Mouse (Mus musculus) C2C12 (cell line): ENCODE results near the gene Cldn8. TPM values are rescaled to one million over a fixed set of nuclear protein-coding genes. Genes with fewer than 3 reads are reported as not detected.

Experiments
- H3K27me3 ChIP-seq: one replicate; pipeline ENCODE4 v1.6.1; 2011; ENCODE audit not compliant: control insufficient read depth, insufficient read depth, insufficient read length
- H3K36me3 ChIP-seq: one replicate; pipeline ENCODE4 v1.6.1; 2011; ENCODE audit not compliant: control insufficient read depth, insufficient read depth
- H3K4me3 ChIP-seq: one replicate; pipeline ENCODE4 v1.5.1; 2011; ENCODE audit warnings: mild to moderate bottlenecking, control low read depth; ENCODE audit not compliant: poor library complexity, insufficient read depth, severe bottlenecking
- H3K79me2 ChIP-seq: one replicate; pipeline ENCODE4 v1.6.1; 2011; ENCODE audit not compliant: control insufficient read depth, insufficient read depth
- H3K79me3 ChIP-seq: one replicate; pipeline ENCODE4 v1.6.1; 2011; ENCODE audit warnings: low read depth, control low read depth
- H3ac ChIP-seq: one replicate; pipeline ENCODE3; 2011; ENCODE audit warnings: low read depth; ENCODE audit not compliant: control insufficient read depth, insufficient read length
- CEBPB ChIP-seq: IDR thresholded peaks from one replicate; pipeline ENCODE4 v1.6.1; 2011; ENCODE audit warnings: low read depth, mild to moderate bottlenecking, control low read depth, moderate library complexity
- CTCF ChIP-seq: IDR thresholded peaks from one replicate; pipeline ENCODE4 v1.5.1; 2011; ENCODE audit not compliant: control insufficient read depth, insufficient read depth, insufficient read length
- FOSL1 ChIP-seq: IDR thresholded peaks from one replicate; pipeline ENCODE4 v1.8.0; 2011; ENCODE audit warnings: mild to moderate bottlenecking, low read length; ENCODE audit not compliant: poor library complexity, insufficient read depth, severe bottlenecking
- MAX ChIP-seq: IDR thresholded peaks from one replicate; pipeline ENCODE4 v1.6.1; 2011; ENCODE audit warnings: mild to moderate bottlenecking, control low read depth
- MYOD1 ChIP-seq: IDR thresholded peaks from one replicate; pipeline ENCODE4 v1.6.1; 2011; ENCODE audit warnings: low read depth; ENCODE audit not compliant: control insufficient read depth, insufficient read length
- MYOG ChIP-seq: IDR thresholded peaks from one replicate; pipeline ENCODE4 v1.6.1; 2011; ENCODE audit not compliant: control insufficient read depth, insufficient read length; ENCODE audit errors: extremely low read depth
- USF1 ChIP-seq: IDR thresholded peaks from one replicate; pipeline ENCODE4 v1.6.1; 2011; ENCODE audit warnings: low read depth, mild to moderate bottlenecking, control low read depth, moderate library complexity
- polyA plus RNA-seq: library from polyadenylated mRNA; unstranded; fragments of >200 nt; fragmentation: generic; extraction: Trizol; gene quantifications from one replicate; pipeline ENCODE4 v1.2.1, GENCODE M21; 2012; ENCODE audit warnings: missing spikeins

Gene Cldn8
- polyA plus RNA-seq, 1 experiment, result not detected

DNA sequence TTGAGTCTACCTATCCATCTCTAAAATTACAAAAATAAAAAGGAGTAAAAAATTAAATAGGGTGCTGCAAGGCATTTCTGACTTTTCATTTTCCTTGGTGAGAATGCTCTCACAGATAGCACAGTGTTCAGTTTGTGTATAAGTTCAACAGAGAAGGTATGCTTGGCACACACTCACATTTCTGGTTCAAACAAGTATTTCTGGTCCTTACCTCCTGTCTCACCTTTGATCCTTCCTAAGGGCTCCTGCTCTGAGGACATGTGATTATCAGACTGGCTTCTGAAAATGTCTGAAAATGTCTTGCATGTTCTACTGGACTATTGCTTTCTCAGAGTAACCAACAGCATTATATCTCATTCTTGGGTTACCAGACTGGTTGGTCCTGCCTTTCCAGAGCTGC lies 7.2 kb upstream of the Cldn8 start:
- no peaks in the 10 kb centered on the region for H3K79me3 ChIP-seq
- no peak overlapping the region for H3K4me3 ChIP-seq
- no peak for TF ChIP-seq CTCF
- TF ChIP-seq USF1, result no peak
- TF ChIP-seq MYOG, result no peak
- no peak for TF ChIP-seq MAX
- TF ChIP-seq CEBPB, result no peak
- no peak for TF ChIP-seq FOSL1
- no peak for TF ChIP-seq MYOD1
- no peak overlapping the region for H3ac ChIP-seq
- no peaks in the 10 kb centered on the region for H3K27me3 ChIP-seq
- no peaks in the 10 kb centered on the region for H3K36me3 ChIP-seq
- H3K79me2 ChIP-seq, result no peaks in the 10 kb centered on the region

- TF ChIP-seq USF1, result no peak
- no peak for TF ChIP-seq FOSL1
- no peak for TF ChIP-seq CEBPB
- TF ChIP-seq CTCF, result no peak
- no peak for TF ChIP-seq MYOD1
- no peak for TF ChIP-seq MAX
- TF ChIP-seq MYOG, result no peak
- no peaks in the 10 kb centered on the region for H3K27me3 ChIP-seq
- no peaks in the 10 kb centered on the region for H3K79me3 ChIP-seq
- no peaks in the 10 kb centered on the region for H3K36me3 ChIP-seq
- H3K79me2 ChIP-seq, result no peaks in the 10 kb centered on the region
- no peak overlapping the region for H3ac ChIP-seq
- no peak overlapping the region for H3K4me3 ChIP-seq
These were observed 6.7 kb upstream of the Cldn8 start for GRCm38 (mm10) chr16:88569732-88570131.

GRCm38 (mm10) chr16:88569096-88569495 lies 6.1 kb upstream of the Cldn8 start:
- no peaks in the 10 kb centered on the region for H3K79me2 ChIP-seq
- no peak overlapping the region for H3ac ChIP-seq

GRCm38 (mm10) chr16:88561617-88562164 lies 1.3 kb downstream of the Cldn8 start:
- H3K79me3 ChIP-seq, result no peaks in the 10 kb centered on the region
- no peaks in the 10 kb centered on the region for H3K79me2 ChIP-seq
- H3ac ChIP-seq, result no peak overlapping the region
- TF ChIP-seq CTCF (no peak), MAX (no peak), MYOG (no peak), USF1 (no peak), MYOD1 (no peak), FOSL1 (no peak)
- no peak overlapping the region for H3K4me3 ChIP-seq
- H3K36me3 ChIP-seq, result no peaks in the 10 kb centered on the region
- no peaks in the 10 kb centered on the region for H3K27me3 ChIP-seq

More at GRCm38 (mm10) chr16:88569096-88569495, 6.1 kb upstream of the Cldn8 start:
- H3K27me3 ChIP-seq, result no peaks in the 10 kb centered on the region
- no peak for TF ChIP-seq MYOG
- TF ChIP-seq MYOD1, result no peak
- TF ChIP-seq MAX, result no peak
- H3K4me3 ChIP-seq, result no peak overlapping the region
- H3K79me3 ChIP-seq, result no peaks in the 10 kb centered on the region
- H3K36me3 ChIP-seq, result no peaks in the 10 kb centered on the region

DNA sequence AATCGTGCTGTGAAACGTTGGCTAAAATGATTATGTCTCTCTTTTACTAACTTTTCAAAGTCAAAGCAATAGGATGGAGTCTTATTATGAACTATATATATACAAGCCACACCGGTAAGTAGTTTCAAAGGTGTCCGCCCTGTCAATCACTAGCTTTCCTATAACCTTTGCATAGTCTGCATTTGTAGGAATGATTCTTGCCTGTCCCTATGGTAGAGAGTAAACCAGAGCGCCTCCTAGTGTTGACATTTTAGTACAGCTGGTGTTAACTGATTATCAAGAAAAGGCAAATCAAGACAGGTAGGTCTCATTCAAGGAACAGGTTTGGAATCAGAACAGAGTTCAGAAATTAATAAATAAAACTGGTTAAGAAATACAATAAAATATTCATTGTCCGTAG lies 20.5 kb downstream of the Cldn8 start:
- Histone ChIP-seq H3K27me3 (no peaks in the 10 kb centered on the region), H3K4me3 (no peak overlapping the region), H3K79me3 (no peaks in the 10 kb centered on the region), H3K36me3 (no peaks in the 10 kb centered on the region), H3K79me2 (no peaks in the 10 kb centered on the region), H3ac (no peak overlapping the region)
- TF ChIP-seq MAX (no peak), CTCF (no peak), MYOD1 (no peak), FOSL1 (no peak), CEBPB (no peak), USF1 (no peak), MYOG (no peak)

DNA sequence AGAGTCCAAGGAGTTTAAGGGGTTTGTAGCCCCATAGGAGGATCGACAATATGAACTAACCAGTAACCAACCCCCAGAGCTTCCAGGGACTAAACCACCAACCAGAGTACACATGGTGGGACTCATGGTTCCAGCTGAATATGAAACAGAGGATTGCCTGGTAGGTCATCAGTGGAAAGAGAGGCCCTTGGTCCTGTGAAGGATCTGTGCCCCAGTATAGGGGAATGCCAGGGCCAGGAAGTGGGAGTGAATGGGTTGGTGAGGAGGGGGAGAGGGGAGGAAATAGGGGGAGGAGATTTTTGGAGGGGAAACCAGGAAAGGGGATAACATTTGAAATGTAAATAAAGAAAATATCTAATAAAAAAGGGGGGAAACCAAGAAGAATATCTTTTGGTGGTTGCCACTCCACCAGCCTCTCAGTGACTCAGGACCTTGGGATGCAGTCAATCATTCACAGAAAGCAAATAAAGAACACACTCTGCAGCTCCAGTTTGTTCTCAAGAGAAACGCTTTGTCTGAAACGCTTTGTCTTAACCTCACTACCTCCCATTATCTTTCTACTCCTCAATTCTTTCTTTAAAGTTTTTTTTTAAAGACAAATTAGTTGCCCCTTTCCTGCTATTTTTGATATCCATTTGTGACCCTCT lies 23.0 kb downstream of the Cldn8 start:
- H3K79me3 ChIP-seq, result no peaks in the 10 kb centered on the region
- no peaks in the 10 kb centered on the region for H3K79me2 ChIP-seq
- no peaks in the 10 kb centered on the region for H3K36me3 ChIP-seq
- H3ac ChIP-seq, result no peak overlapping the region
- H3K4me3 ChIP-seq, result no peak overlapping the region
- H3K27me3 ChIP-seq, result no peaks in the 10 kb centered on the region
- no peak for TF ChIP-seq USF1
- no peak for TF ChIP-seq MYOD1
- no peak for TF ChIP-seq CTCF
- TF ChIP-seq CEBPB, result no peak
